Mouse (Mus musculus): ENCODE data around the gene Gnai2.

GRCm38 (mm10) chr9:107594281-107595062, 40.7 kb downstream of the Gnai2 start:
- TF ChIP-seq CTCF (IDR thresholded peaks at IDR 0.05; ENCODE audit: low read depth), result no peak
- no peak for TF ChIP-seq EP300 (IDR thresholded peaks at IDR 0.05; ENCODE audit: low read depth)
